Mouse (Mus musculus): Measurements from ENCODE around the gene Tnfrsf4.

The Tnfrsf4 gene

DNA sequence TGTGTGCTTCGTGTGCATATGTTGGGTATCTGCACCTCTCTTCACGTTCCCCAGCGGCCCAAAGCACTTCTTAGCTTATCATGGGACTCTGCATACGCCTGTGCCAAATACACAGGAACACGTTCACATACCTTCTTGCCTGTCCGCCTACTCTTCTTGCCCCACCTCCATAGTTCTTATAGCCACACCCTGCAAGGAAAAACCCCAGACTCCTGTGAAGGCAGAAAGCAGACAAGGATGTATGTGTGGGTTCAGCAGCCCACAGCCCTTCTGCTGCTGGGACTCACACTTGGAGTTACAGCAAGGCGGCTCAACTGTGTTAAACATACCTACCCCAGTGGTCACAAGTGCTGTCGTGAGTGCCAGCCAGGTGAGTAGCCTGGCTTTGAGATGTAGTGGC is at the start of gene Tnfrsf4:
Gene Tnfrsf4 (plus strand): TSS at position 207 of the 400 bp plus-strand sequence.
- in situ Hi-C loops (cut with MboI; ENCODE audit: low pct_unique_long_range_greater_than_20kb in 1 of 2, low sequenced_read_pairs in 2 of 2, unreplicated experiment in 1 of 2) = no loop called here

DNA sequence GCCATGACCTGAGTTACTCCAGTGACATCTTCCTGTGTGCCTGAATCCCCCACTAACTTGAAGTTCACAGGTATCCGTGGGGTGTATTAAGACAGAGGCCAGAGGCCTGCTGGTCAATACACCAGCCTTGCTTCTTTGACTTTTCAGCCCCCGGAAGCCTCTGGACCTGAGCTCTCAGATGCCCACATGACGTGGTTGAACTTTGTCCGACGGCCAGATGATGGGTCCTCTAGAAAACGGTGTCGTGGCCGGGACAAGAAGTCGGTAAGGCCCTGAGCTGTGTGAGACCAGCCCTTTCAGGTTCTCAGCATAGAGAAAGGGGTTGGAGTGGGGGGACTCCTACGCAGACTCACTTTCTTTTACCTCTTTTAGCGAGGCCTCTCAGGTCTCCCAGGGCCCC is 49.2 kb upstream of the Tnfrsf4 start:
- in situ Hi-C loops (cut with MboI; ENCODE audit: low pct_unique_long_range_greater_than_20kb in 1 of 2, low sequenced_read_pairs in 2 of 2, unreplicated experiment in 1 of 2) = no loop called here

DNA sequence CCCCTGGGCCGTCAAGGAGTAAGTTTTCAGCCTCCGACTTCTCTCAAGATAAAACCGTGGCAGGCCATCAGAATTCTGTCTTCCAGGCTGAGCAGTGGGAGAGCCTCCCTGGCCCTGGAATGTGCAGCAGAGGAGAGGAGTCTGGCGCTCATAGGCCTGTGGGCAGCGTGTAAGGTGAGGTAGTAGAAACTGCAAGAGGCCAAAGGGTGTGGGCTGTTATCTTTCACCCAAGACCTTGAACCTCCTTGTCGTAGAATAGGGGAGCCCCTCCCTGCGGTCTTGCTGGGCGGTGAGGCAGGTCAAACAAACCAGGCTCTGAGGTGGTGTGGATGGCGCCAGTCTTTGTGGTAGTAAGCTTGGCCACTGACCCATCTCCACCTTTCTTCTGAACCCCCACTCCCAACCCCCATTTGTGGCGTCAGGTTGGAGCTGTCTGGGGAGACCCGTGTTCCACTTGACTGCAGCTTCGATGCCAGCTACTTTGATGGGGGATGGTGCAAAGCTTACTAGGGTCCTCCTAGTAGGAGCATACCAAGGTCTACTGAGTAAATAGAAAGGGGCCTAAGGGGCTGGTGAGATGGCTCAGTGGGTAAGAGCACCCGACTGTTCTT is 44.5 kb upstream of the Tnfrsf4 start:
- in situ Hi-C loops (cut with MboI; ENCODE audit: low pct_unique_long_range_greater_than_20kb in 1 of 2, low sequenced_read_pairs in 2 of 2, unreplicated experiment in 1 of 2) = no loop called here

DNA sequence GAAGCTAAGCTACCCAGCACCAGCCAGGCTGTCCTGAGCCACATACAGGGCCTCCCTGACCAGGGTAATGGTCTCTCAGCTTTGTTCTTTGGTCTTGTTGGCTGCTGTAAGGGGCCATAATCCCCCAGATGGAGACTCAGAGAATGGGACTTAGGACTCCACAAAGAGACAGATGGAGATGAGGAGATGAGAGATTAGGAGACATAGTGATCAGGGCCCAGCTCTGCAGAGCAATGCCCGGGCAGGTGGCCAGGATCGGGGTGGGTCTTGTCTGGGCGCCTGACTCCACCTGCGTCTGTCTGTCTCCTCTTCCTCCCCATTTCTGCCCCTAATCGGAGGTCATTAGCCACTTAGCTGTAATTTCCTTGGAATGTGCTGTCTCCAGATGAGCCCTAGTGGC is 43.4 kb upstream of the Tnfrsf4 start:
- in situ Hi-C loops (cut with MboI; ENCODE audit: low pct_unique_long_range_greater_than_20kb in 1 of 2, low sequenced_read_pairs in 2 of 2, unreplicated experiment in 1 of 2) = no loop called here

DNA sequence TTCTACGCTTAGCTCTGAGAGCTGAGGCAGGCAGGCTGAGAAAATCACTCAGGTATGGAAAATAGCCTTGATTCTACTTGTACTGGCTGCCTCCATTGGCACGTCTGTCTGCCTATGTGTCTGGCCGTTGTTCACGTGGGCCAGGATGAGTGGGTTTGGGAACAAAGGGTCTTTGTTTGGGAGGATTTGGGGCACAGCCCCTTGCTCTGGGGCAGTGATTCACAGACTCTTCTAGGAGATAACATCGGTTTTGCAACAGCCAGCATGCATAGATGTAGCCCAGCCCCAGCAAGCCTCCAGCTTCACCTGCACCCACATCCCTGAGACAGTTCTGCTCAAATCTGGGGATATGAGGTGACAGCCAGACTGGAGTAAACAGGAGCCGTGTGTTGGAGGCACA is 41.0 kb upstream of the Tnfrsf4 start:
- in situ Hi-C loops (cut with MboI; ENCODE audit: low pct_unique_long_range_greater_than_20kb in 1 of 2, low sequenced_read_pairs in 2 of 2, unreplicated experiment in 1 of 2) = no loop called here

DNA sequence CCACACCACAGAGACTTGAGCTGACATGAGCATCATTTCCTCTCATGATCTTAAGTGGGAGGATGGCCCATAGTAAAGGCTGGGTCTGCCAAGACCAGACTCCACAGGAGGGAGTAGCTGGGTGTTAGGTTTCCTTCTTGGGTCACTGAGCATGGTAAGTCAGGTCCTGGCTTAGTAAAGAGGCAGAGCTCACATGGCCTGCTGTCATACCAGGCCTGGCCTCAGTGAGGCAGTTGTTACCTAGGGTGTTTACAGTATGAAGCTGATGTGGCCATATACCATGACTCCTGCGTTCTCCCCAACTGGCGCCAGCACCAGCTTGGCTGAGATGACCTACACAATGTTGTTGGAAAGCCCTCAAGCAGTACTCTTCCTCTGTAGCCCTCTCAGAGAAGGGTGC is 40.4 kb upstream of the Tnfrsf4 start:
- in situ Hi-C loops (cut with MboI; ENCODE audit: low pct_unique_long_range_greater_than_20kb in 1 of 2, low sequenced_read_pairs in 2 of 2, unreplicated experiment in 1 of 2) = no loop called here

DNA sequence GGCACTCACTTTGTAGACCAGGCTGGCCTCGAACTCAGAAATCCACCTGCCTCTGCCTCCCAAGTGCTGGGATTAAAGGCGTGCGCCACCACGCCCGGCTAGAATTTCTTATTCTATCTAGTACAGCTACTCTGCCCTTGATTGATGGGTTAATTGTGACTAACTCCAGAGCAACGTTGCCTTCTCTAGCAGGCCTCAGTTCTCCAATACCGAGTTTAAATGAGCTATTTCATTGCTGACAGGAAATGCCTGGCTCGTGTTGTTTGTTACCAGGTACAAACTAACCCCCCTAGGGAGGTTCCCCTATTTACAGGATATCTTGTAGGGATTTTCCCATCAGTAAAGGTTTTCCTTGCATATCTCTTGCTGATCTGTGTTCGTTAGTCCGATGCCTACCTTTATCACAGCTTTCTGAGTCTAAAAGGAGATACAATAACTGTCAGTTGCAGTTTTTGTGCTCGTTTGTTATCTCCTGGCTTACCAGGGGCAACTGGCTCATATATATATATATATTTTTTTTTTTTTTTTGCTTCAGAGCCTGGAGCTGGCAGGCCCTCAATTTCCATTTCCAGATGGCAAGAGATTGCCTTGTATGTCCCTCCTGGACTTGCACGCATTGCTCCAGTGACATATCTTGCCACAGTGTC is 32.1 kb upstream of the Tnfrsf4 start:
- in situ Hi-C loops (cut with MboI; ENCODE audit: low pct_unique_long_range_greater_than_20kb in 1 of 2, low sequenced_read_pairs in 2 of 2, unreplicated experiment in 1 of 2) = no loop called here

DNA sequence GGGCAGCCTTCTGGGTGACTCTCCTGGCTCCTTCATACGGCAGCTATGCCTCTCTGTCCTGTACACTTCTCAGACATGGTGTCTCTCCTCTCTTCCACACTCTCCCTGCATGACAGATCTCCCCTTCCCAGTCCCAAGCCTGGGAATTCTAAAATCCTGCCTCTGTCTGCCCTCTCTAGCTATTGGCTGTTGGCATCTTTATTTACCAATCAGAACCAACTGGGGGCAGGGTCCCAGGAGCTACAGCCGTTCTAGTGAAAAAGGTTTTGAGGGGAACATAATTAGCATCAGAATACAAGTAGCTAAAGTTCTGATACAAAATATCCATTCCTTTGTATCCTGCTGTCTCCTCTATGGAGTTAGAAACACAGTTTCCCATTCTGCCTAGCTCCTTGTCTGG is 29.9 kb upstream of the Tnfrsf4 start:
- in situ Hi-C loops (cut with MboI; ENCODE audit: low pct_unique_long_range_greater_than_20kb in 1 of 2, low sequenced_read_pairs in 2 of 2, unreplicated experiment in 1 of 2) = no loop called here

DNA sequence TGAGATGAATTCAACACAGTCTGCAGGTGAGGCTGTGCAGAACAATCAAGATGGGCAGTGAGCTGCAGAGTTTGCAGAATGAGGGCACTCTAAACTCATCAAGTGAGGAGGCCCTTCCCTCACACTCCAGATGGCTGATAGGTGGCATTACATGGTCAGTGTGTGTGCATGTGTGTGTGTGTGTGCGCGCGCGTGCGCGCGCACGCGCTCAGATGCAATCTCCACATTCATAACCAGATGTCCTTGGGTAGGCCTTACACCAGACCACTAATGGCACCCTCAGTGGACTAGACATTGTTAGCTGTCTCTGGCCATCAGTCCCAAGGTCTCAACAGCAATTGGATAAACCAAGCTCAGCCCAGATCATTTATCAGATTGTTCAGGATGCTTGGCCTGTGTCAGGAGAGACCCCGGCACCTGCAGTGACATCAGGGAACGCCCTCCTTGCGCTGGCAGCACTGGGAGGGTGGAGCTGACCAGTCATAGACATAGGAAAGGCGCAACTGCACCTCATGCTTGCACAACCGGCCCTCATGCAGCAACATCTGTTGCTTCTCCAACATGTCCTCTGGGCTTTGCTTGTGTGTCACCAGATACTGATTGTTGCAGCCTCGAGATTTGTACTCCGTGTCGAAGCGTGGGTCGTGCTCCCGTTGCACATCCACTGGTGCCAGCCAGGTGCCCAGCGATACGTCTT is 22.3 kb upstream of the Tnfrsf4 start:
- in situ Hi-C loops (cut with MboI; ENCODE audit: low pct_unique_long_range_greater_than_20kb in 1 of 2, low sequenced_read_pairs in 2 of 2, unreplicated experiment in 1 of 2) = no loop called here

DNA sequence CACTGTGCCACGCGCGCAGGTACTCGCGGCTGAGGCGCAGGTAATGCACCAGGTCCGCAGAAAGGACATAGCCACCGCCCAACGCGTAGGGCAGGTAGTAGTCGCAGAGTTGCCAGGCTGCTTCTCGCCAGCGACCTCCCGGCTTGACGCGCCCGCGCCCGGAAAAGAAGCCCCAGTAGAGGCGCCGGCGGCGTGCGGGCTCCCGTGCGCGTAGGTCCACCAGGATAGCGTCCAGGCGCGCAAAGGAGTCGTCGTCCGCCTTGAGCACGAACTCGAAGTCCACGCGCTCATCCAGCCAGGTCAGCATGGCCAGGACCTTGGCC is 21.8 kb upstream of the Tnfrsf4 start:
- in situ Hi-C loops (cut with MboI; ENCODE audit: low pct_unique_long_range_greater_than_20kb in 1 of 2, low sequenced_read_pairs in 2 of 2, unreplicated experiment in 1 of 2) = no loop called here

DNA sequence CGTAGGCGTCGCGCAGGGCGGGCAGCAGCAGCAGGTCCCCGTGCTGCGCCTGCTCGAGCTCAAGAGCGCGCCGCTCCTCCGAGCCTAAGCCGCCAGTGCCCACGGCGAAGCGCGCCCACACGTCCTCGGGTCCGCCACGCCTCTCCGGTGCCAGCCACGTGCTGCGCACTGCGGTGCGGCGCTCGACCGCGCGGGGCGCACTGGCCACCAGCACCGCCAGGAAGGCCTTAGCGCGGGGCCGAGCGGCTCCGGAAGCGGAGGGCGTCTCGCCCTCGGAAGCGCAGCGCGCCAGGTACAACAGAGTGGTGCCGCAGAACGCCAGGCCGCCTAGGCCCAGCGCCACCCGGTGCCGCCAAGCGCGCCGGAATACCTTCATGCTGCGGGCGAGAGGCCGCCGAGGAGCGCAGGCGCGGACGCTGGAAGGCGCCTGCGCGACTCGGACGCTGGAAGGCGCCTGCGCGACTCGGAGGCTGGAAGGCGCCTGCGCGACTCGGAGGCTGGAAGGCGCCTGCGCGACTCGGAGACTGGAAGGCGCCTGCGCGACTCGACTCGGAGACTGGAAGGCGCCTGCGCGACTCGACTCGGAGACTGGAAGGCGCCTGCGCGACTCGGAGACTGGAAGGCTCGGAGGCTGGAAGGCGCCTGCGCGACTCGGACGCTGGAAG is 21.3 kb upstream of the Tnfrsf4 start, which contains the start of the genes B3galt6 and Sdf4:
Gene B3galt6 (minus strand): TSS at position 409 of the 665 bp plus-strand sequence.
Gene Sdf4 (plus strand): TSS at position 632 of the 665 bp plus-strand sequence.
- in situ Hi-C loops (cut with MboI; ENCODE audit: low pct_unique_long_range_greater_than_20kb in 1 of 2, low sequenced_read_pairs in 2 of 2, unreplicated experiment in 1 of 2) = no loop called here

DNA sequence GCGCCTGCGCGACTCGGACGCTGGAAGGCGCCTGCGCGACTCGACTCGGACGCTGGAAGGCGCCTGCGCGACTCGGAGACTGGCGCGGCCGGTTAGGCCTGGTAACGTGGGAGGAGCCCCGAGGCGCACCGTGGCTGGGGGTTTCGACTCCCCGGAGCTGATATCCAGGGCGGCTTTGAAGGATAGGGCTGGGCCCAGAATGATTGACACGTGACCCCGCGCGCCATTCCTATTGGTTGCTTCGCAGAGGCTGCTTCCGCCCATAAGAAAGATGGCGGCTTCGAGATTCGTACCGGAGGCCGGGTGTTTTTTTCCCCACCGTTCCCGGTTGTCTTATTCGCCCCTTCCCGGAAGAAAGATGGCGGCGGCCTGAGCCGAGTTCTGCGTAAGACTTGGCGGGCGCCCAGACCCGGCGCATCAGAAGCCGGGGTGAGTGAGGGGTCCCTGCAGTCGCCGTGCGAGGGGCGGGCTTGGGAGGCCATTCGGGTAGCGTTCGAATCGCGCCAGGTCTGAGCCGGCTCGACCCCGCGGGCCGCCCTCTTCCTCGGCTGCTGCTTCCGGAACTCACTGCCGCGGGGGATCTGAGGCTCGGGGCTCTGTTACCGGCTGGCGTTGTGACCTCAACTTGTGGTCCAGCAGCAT is 20.6 kb upstream of the Tnfrsf4 start:
- in situ Hi-C loops (cut with MboI; ENCODE audit: low pct_unique_long_range_greater_than_20kb in 1 of 2, low sequenced_read_pairs in 2 of 2, unreplicated experiment in 1 of 2) = no loop called here

DNA sequence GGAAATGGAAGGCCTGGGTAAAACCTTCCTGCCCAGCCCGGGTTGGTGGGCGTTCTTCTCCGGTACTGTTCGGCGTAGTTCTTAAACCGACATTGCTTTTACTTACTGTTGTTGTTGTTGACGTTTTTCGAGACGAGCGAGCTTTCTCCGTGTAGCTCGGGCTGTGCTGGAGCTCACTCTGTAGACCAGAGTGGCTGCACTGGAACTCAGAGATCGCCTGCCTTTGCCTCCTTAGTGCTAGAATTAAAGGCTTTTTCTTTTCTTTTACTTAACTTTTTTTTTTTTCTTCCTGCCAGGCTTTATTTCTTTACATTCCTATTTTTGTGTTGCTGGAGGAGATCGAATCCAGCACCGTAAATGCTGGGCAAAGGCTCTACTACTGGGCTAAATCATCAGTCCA is 20.0 kb upstream of the Tnfrsf4 start:
- in situ Hi-C loops (cut with MboI; ENCODE audit: low pct_unique_long_range_greater_than_20kb in 1 of 2, low sequenced_read_pairs in 2 of 2, unreplicated experiment in 1 of 2) = no loop called here

DNA sequence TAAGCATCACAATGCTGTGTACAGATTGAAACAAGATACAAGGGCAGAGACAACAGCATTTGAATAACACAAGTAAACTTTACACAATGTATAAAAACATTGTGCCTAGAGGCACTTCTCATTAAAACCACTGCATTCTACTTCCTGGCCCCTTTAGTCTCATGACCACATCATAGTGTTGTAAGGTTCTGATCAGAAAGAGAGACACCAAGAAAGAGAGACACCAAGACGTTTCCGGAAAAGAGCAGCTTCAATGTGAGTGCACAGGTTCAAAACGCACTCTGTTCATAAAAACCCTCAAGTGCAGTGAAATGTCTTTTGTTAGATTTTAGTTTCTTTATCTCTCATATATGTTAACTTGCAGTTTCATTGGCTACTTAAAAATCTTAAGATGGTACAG is 9.5 kb upstream of the Tnfrsf4 start:
- in situ Hi-C loops (cut with MboI; ENCODE audit: low pct_unique_long_range_greater_than_20kb in 1 of 2, low sequenced_read_pairs in 2 of 2, unreplicated experiment in 1 of 2) = no loop called here

DNA sequence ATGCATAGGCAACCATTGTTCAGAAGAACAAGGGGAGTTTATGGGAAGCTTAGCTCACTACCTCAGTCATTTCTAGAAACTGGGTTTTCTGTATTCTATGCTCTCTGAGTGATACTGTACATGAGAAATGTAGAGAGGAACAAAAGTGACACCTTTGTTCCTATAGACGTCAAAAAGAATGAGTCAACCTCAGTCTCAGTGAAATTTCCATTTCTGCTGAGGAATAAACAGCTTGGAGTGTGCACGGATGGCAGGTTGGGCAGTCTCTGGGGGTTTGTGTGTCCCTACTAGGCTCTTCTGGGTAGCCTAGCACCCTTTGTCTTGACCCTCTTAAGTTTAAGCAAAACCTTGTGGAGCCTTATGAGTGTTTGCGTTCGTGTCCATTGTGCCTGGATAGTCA is 5.3 kb upstream of the Tnfrsf4 start:
- in situ Hi-C loops (cut with MboI; ENCODE audit: low pct_unique_long_range_greater_than_20kb in 1 of 2, low sequenced_read_pairs in 2 of 2, unreplicated experiment in 1 of 2) = no loop called here

DNA sequence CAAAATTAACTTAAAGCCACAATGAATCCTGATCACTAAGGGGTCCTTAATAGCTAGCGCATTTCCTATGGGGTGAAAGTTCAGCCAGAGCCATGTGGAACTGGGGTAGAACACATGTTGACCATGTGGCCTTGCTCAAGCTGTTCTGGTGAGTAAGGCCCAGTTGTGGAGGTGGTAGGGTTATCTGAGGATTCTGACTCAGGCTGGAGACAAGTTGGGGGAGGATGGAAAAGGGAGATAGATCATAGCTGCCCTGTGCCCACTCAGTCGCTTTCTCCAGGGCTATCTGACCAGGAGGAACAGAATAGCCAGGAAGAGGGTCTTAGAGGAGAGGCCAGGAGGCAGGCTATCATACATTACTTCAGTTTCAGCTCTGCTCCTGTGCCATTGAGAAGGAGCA is 793 bp downstream of the Tnfrsf4 start:
- in situ Hi-C loops (cut with MboI; ENCODE audit: low pct_unique_long_range_greater_than_20kb in 1 of 2, low sequenced_read_pairs in 2 of 2, unreplicated experiment in 1 of 2) = no loop called here

DNA sequence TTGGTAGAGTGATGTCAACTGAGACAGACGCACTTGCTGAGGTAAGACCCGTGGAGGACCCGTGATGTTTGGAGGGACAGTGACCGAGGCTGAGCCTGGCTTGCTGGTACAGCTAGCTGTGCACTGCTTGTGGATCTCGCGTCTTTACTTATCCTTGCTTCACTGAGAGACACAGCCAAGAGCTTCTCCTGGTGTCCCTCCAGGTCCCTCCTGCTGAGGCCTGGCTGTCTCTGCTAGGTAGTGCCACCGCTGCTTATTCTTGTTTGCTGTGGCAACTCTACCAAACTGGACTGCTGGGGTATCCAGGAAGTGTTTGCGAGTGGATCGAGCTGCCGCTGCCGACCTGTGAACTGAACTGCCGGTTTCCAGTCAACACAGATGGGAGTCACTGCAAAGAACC is 6.1 kb downstream of the Tnfrsf4 start:
- in situ Hi-C loops (cut with MboI; ENCODE audit: low pct_unique_long_range_greater_than_20kb in 1 of 2, low sequenced_read_pairs in 2 of 2, unreplicated experiment in 1 of 2) = no loop called here

DNA sequence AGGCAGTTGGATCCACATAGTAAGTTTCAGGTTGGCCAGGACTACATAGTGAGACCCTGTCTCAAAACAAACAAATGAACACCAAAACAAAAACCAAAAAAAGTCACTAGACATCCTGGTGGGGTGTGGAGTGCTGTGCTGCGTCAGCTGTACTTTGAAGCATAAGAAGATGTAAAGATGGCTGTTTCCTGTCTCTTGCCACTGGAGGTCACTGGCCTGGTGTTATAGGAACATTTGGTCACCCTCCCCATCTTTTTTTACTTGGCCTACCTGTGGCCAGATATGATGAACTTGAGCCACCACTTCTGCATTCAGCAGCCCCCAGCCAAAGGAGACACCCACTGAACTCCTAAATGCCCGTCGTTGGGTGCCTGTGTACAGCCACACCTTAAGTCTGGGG is 7.7 kb downstream of the Tnfrsf4 start:
- in situ Hi-C loops (cut with MboI; ENCODE audit: low pct_unique_long_range_greater_than_20kb in 1 of 2, low sequenced_read_pairs in 2 of 2, unreplicated experiment in 1 of 2) = no loop called here

DNA sequence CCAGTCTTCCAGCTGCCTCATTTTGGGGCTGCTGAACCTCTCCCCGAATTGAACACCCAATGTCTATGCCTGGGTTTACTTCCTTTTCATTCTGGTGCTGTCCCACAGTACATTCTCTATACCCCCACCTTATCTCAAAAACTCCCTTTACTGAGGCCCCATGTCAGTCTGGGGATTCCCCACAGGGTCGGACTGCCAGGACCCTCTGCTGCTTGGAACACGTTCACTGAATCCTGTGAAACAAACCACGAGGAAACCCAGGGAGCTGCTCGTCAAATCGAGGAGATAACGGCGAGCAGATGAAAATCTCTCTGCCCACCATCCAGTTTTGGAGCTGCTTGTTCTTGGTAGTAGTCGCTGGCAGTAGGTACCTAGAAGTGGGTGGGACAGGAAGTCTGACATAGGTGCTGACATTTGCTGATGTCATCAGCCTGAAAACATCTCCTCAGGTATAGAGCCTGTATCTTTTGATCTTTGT is 8.3 kb downstream of the Tnfrsf4 start:
- in situ Hi-C loops (cut with MboI; ENCODE audit: low pct_unique_long_range_greater_than_20kb in 1 of 2, low sequenced_read_pairs in 2 of 2, unreplicated experiment in 1 of 2) = no loop called here

Data from mouse embryonic stem cell (cell line).